Mouse (Mus musculus): ENCODE data around the gene Rgs7. TPM values are rescaled to one million over a fixed set of nuclear protein-coding genes. Genes with fewer than 3 reads are reported as not detected.

Rgs7 gene
- polyA plus RNA-seq, 1 experiment from 2014 or later, result 1.9 TPM

DNA sequence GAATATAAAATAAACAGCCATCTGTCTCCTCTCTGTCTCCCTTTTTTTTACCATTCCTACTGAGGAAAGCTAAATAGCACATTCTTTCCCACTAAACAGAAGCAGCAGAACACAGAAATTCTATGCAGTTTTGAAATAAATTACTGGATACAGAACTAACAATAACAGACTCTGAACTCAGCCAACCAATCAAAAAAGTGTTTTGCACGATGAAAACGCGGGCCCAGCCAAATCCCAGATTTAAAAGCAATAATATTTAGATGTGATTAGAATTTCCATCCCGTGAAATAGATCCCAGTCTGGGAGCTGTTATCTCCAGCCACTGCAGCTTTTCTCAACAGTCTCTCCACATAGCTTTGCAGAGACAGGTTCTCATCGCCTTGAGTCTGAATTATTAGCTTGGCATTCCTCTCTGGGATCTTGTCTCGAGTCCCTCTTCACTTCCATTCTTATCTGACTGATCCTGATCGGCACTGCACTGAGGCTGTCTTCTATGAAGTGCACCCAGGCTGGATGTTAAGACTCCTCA lies 466.5 kb downstream of the Rgs7 start:
- WGBS, result 44% methylated on average over 7 of the region's 7 CpGs
- no peaks in the 10 kb centered on the region for H3K9me3 ChIP-seq (replicated peaks; ENCODE audit: control insufficient read depth, low read length)
- H3K36me3 ChIP-seq (ENCODE audit: control insufficient read depth, insufficient read depth, low read length), result no peaks in the 10 kb centered on the region
- H3K4me3 ChIP-seq (replicated peaks; ENCODE audit: low read length), result no peak overlapping the region
- H3K9ac ChIP-seq (ENCODE audit: low read length), result no peak overlapping the region
- no peaks in the 10 kb centered on the region for H3K27me3 ChIP-seq (ENCODE audit: control insufficient read depth, insufficient read depth, low read length)
- no peak overlapping the region for H3K4me2 ChIP-seq (ENCODE audit: low read depth, low read length)
- ATAC-seq (ENCODE audit: insufficient read depth, low FRiP score), result no peak
- no peaks in the 10 kb centered on the region; the same call in 1 of the 2 replicates for H3K4me1 ChIP-seq (ENCODE audit: control insufficient read depth, insufficient read depth, low read length)
- no peak overlapping the region for H3K27ac ChIP-seq (ENCODE audit: low read length)

DNA sequence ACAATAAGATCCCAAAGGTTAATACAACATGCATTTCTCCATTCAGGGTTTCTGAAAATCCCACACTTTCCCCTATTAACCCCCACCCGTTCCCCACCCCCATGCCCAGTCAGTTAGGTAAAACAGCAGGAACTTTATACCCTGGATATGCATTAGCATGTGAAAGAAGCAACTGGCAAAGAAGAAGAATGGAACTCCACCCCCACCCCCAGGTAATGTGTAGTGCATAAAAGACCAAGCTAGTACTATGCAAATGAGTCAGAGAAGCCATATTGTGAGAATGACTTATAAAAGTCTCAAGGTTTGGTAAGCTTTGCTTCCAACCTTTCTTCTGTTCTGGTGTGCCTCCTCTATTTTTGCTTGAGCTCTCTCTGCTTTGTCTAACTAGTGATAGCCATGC lies 468.2 kb downstream of the Rgs7 start:
- H3K36me3 ChIP-seq (ENCODE audit: control insufficient read depth, insufficient read depth, low read length), result no peaks in the 10 kb centered on the region
- no peaks in the 10 kb centered on the region for H3K9me3 ChIP-seq (replicated peaks; ENCODE audit: control insufficient read depth, low read length)
- no peaks in the 10 kb centered on the region; the same call in 1 of the 2 replicates for H3K4me1 ChIP-seq (ENCODE audit: control insufficient read depth, insufficient read depth, low read length)
- 76% methylated on average over 1 of the region's 1 CpGs for WGBS
- H3K4me3 ChIP-seq (replicated peaks; ENCODE audit: low read length), result no peak overlapping the region
- H3K4me2 ChIP-seq (ENCODE audit: low read depth, low read length), result no peak overlapping the region
- no peak overlapping the region for H3K9ac ChIP-seq (ENCODE audit: low read length)
- H3K27me3 ChIP-seq (ENCODE audit: control insufficient read depth, insufficient read depth, low read length), result no peaks in the 10 kb centered on the region
- H3K27ac ChIP-seq (ENCODE audit: low read length), result no peak overlapping the region
- no peak for ATAC-seq (ENCODE audit: insufficient read depth, low FRiP score)

Other genes with a start within 250 kb of the Rgs7 start
- gene Kmo, start 127.9 kb upstream of the Rgs7 start, polyA plus RNA-seq (2015; fragmentation: Nextera tagmentation; extraction: Ambion mirVana), result 0.70 and 1.2 TPM in 2 replicates
- 131 and 135 TPM in 2 replicates for gene Fh1, start 133.1 kb upstream of the Rgs7 start, polyA plus RNA-seq (2015; fragmentation: Nextera tagmentation; extraction: Ambion mirVana)
- 5.2 and 5.9 TPM in 2 replicates for gene Opn3, start 200.3 kb upstream of the Rgs7 start, polyA plus RNA-seq (2015; fragmentation: Nextera tagmentation; extraction: Ambion mirVana)
- 3.0 and 3.4 TPM in 2 replicates for gene Chml, start 200.4 kb upstream of the Rgs7 start, polyA plus RNA-seq (2015; fragmentation: Nextera tagmentation; extraction: Ambion mirVana)
- not detected in 2 replicates for gene Wdr64, start 206.1 kb upstream of the Rgs7 start, polyA plus RNA-seq (2015; fragmentation: Nextera tagmentation; extraction: Ambion mirVana)